Mouse (Mus musculus): Measurements from ENCODE around the gene Nup133. TPM values are rescaled to one million over a fixed set of nuclear protein-coding genes. Genes with fewer than 3 reads are reported as not detected.
A peak's percentile ranks its signal among the peaks of the same experiment; 100 is the strongest.

Nup133 gene
- total RNA-seq, 2 experiments from 2014 or later, result 21.5 to 22.4 TPM

- peak; percentile 45 to 60 for DNase-seq (ENCODE audit: low spot score in 2 of 2)
Observed at GRCm38 (mm10) chr8:123891271-123891670, 57.8 kb downstream of the Nup133 start.

- no peak for DNase-seq (ENCODE audit: low spot score in 2 of 2)
Observed at GRCm38 (mm10) chr8:123889797-123890196, 59.3 kb downstream of the Nup133 start.

GRCm38 (mm10) chr8:123887956-123888355 is 61.1 kb downstream of the Nup133 start:
- no peak for DNase-seq (ENCODE audit: low spot score in 2 of 2)

GRCm38 (mm10) chr8:123887163-123887562 is 61.9 kb downstream of the Nup133 start:
- no peak for DNase-seq (ENCODE audit: low spot score in 2 of 2)

DNA sequence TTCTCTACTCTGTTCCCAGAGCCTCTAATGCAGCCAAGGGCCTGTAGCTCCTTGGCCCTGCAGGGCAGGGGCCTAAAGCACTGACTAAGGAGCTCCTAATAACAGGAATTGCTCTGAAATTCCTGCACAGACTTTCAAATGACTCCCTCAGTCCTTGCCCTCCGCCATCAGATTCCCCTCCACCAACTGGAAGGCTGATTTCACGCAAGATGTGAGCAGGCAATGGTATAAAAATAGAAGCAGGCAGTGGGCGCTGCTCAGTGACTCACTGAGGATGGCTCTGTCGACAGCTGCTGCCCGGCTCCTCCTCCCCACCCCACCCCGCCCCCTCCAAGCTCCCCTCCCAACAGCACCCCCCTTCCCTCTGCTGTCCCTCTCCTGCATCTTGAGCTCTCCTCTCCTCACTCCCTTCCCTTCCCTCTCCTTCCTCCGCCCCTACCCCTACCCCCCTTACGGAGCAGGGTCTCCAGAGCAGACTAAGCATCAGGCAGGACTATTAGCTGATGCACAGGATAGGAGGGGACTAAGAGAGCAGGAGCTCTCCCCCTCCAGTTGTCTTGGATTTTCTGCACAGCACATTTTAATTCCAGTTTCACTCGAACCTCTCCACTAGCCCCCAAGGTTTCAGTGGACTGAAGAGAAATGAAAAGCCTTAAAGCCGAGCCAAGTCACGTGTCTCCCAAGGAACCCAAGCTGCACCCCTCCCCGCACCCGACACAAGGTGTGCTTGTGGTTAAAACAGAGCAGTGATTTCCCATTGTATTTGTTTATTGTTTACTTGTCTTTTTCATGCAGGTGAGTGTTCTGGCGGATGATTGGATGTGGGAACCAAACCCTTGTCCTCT is 64.1 kb downstream of the Nup133 start:
- DNase-seq (ENCODE audit: low spot score in 2 of 2), result peak; percentile 50 to 56

GRCm38 (mm10) chr8:123883094-123883493 is 66.0 kb downstream of the Nup133 start:
- DNase-seq (ENCODE audit: low spot score in 2 of 2), result no peak

- DNase-seq (ENCODE audit: low spot score in 2 of 2), result no peak
Observed at GRCm38 (mm10) chr8:123882412-123882811, 66.7 kb downstream of the Nup133 start.

DNA sequence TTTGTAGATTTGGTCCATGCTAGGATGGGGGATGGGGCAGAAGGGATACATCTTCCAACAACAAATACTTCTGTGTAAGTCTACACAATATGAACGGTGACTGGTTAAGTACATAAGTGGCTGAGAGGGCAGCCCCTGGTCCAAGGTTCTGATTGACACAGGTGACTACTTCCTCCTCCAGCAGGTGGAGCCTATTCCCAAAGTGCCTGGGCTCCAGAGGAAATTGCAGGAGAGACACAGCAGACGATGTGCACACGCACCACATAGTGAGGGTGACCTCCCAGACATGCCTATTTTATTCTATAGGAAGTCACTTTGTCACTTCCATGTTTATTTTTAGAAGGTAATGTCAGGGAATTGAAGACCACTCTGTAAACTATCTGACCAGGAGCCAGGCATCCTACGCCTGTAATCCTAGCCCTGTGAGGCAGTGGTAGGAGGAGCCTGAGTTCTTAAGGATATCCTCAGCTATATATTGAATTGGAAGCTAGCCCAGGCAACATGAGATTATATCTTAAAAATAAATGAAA is 68.2 kb downstream of the Nup133 start:
- no peak for DNase-seq (ENCODE audit: low spot score in 2 of 2)

GRCm38 (mm10) chr8:123880271-123880670 is 68.8 kb downstream of the Nup133 start:
- peak; percentile 44 to 46 for DNase-seq (ENCODE audit: low spot score in 2 of 2)

DNA sequence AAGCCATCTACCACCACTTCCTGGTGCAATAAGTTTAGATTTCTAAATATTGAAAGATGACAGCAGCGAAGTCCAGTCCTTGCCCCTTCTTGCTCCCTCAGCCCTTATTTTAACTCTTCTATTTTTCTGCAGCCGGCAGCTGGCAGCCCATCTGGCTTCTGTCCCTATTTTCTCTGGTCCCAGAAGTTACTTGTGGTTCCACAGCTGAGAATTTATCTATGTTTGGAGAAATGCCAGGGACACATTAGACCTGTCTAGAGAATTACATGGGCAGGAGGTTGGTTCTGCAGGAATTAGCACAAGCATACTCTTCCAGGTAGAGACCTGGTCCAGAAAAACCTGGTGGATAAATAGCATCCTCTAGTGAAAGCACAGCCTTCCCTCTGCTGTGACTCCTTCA is 71.2 kb downstream of the Nup133 start:
- no peak for DNase-seq (ENCODE audit: low spot score in 2 of 2)

DNA sequence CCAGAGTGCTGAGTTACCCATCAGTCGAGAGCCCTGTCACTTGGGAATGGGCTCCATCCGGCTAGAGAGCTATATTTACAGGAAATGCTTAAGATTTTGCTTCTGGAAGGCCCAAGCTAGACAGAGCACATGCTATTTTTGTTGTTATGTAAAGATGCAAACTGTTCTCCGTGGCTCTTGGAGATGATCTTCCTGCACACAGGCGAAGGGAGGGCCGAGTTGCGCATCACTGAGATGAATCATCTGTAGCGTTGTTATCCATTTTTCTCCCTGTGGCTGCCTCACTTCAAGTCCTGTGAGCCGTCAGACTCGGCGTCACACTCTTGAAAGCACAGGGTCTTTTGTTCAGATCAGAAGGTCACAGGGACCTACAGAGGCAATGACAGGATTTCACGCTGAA is 74.7 kb downstream of the Nup133 start:
- DNase-seq (ENCODE audit: low spot score in 2 of 2), result no peak

GRCm38 (mm10) chr8:123873364-123873763 is 75.7 kb downstream of the Nup133 start:
- no peak for DNase-seq (ENCODE audit: low spot score in 2 of 2)

- peak in 1 of 2 experiments; percentile 11 for DNase-seq (ENCODE audit: low spot score in 2 of 2)
Observed at GRCm38 (mm10) chr8:123872048-123872447, 77.0 kb downstream of the Nup133 start.

GRCm38 (mm10) chr8:123866971-123867370 is 82.1 kb downstream of the Nup133 start:
- DNase-seq (ENCODE audit: low spot score in 2 of 2), result no peak

- DNase-seq (ENCODE audit: low spot score in 2 of 2), result no peak
Observed at GRCm38 (mm10) chr8:123865786-123866185, 83.3 kb downstream of the Nup133 start.

DNA sequence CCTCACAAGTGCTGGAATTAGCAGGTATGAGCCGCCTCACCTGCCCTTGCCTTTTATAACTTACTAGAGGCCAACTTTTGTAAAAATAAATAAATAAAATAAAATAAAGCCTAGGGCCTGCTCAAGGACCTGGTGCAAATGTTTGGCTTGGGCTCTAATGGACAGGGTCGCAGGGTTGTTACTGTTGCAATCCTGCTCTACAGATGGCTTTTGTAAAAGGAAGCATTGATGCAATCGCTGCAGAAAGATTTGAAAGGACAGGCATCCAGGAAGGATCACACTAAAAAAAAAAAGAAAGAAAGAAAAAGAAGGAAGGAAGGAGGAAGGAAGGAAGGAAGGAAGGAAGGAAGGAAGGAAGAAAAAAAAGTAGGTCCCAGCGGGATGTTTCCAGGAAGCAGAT is 88.7 kb downstream of the Nup133 start:
- no peak for DNase-seq (ENCODE audit: low spot score in 2 of 2)

GRCm38 (mm10) chr8:123859648-123860259 is 89.3 kb downstream of the Nup133 start, which contains the start of gene Ccsap:
Gene Ccsap, minus strand, starts transcription at chr8:123860209.
- peak; percentile 61 to 73 for DNase-seq (ENCODE audit: low spot score in 2 of 2)

DNA sequence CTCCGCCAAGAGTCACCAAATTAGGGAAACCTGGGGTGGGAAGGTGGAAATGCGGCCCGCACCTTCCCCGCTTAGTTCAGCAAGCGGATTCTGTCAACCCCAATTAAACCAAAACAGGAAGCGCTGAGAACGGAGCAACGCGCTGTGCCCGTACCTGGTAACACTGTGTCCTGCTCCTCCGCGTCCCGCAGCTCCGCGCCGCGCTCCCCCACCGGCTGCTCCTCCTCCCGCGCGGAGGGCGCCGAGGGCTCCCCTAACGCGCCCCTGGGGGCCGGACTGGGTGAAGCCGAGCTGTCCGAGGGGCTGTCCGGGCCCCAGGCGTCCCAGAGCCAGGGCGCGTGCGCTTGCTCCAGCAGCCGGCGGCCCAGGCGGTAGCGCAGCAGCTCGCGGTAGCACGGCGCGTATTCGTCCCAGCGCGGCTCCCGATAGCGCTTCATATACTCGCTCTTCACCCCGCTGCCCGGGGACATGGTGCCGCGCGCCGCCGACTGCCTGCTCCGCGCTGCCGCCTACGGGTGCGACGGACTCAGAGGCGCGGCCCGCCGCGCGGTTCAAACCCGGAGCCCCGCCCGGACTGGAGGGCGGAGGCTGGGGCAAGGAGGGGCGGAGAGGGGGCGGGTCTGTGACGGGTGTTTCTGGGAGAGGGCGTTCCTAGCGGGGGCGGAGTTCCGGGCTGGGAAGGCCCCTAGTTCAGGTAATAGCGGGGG is 90.0 kb downstream of the Nup133 start:
- DNase-seq (ENCODE audit: low spot score in 2 of 2), result peak; percentile 85 to 93

- DNase-seq (ENCODE audit: low spot score in 2 of 2), result no peak
Observed at GRCm38 (mm10) chr8:123858574-123858940, 90.5 kb downstream of the Nup133 start.

- no peak for DNase-seq (ENCODE audit: low spot score in 2 of 2)
Observed at GRCm38 (mm10) chr8:123857361-123857760, 91.7 kb downstream of the Nup133 start.

GRCm38 (mm10) chr8:123854733-123855475 is 94.2 kb downstream of the Nup133 start:
- no peak for DNase-seq (ENCODE audit: low spot score in 2 of 2)

Measured in layer of hippocampus, postnatal 10 days (tissue).